Mouse (Mus musculus) ES-E14 (cell line): ENCODE measurements around the gene S1pr5.

Source experiments
- CHD2 ChIP-seq: IDR thresholded peaks from 2 replicates; pipeline ENCODE4 v1.6.1; 2014; ENCODE audit warnings: mild to moderate bottlenecking, low read depth, low read length, inconsistent platforms
- HCFC1 ChIP-seq: IDR thresholded peaks from 2 replicates; pipeline ENCODE4 v1.6.1; 2012; ENCODE audit warnings: low read length, inconsistent platforms, borderline replicate concordance; ENCODE audit not compliant: insufficient read depth
- ZC3H11A ChIP-seq: IDR thresholded peaks from 2 replicates; pipeline ENCODE4 v1.6.1; 2012; ENCODE audit warnings: low read depth, mild to moderate bottlenecking, inconsistent platforms, low read length, borderline replicate concordance

- TF ChIP-seq CHD2 (no peak), ZC3H11A (no peak), HCFC1 (no peak)
These were observed 28.4 kb downstream of the S1pr5 start for GRCm38 (mm10) chr9:21219820-21220219.
